Mouse (Mus musculus) myocyte (in vitro differentiated cells): Measurements from ENCODE around the gene Nkx2-3.

Experiments used
- E2F4 ChIP-seq: IDR thresholded peaks from one replicate; pipeline ENCODE4 v1.6.1; 2011; ENCODE audit warnings: mild to moderate bottlenecking, control low read depth, moderate library complexity; ENCODE audit not compliant: insufficient read depth
- MYOG ChIP-seq, 3 experiments: IDR thresholded peaks; one replicate each; pipeline ENCODE4 v1.6.1; 2011; ENCODE audit warnings: control low read depth in 2 of 3, low read depth in 2 of 3, mild to moderate bottlenecking in 2 of 3; ENCODE audit not compliant: insufficient read length in 2 of 3, control insufficient read depth in 1 of 3, insufficient read depth in 1 of 3
- POLR2A ChIP-seq: IDR thresholded peaks from one replicate; pipeline ENCODE4 v1.6.1; 2011; ENCODE audit warnings: low read depth, mild to moderate bottlenecking, control low read depth, moderate library complexity; ENCODE audit not compliant: insufficient read length
- POLR2AphosphoS2 ChIP-seq: IDR thresholded peaks from one replicate; pipeline ENCODE4 v1.6.1; 2011; ENCODE audit warnings: low read depth, control low read depth; ENCODE audit not compliant: insufficient read length
- SRF ChIP-seq: IDR thresholded peaks from one replicate; pipeline ENCODE4 v1.6.1; 2011; ENCODE audit warnings: low read depth; ENCODE audit not compliant: control insufficient read depth, insufficient read length

- no peak for TF ChIP-seq POLR2AphosphoS2
- no peak for TF ChIP-seq POLR2A
- TF ChIP-seq SRF, result no peak
- no peak for TF ChIP-seq MYOG (IDR thresholded peaks at IDR 0.05; ENCODE audit: control insufficient read depth in 1 of 3, insufficient read depth in 1 of 3, insufficient read length in 2 of 3, low read depth in 2 of 3)
- TF ChIP-seq E2F4, result no peak
Measured at GRCm38 (mm10) chr19:43592026-43592425, 20.1 kb upstream of the Nkx2-3 start.
